Mouse (Mus musculus) forebrain, embryonic 11.5 days (tissue): Measurements from ENCODE around the gene Mgat5. TPM values are rescaled to one million over a fixed set of nuclear protein-coding genes. Genes with fewer than 3 reads are reported as not detected.

Source experiments
- ATAC-seq: fragments of 200-750 bp; cut with Nextera tagmentation; replicated peaks from 2 replicates; pipeline ENCODE4 v1.8.0; 2017; ENCODE audit warnings: moderate TSS enrichment; ENCODE audit not compliant: low FRiP score
- DNase-seq: peaks from one replicate; pipeline ENCODE4 v3.0.0-alpha.2; 2017; ENCODE audit warnings: low spot score
- H3K27ac ChIP-seq: fragments of 300-500 bp; sonication (generic); 2 replicates; pipeline ENCODE4 v1.5.1; 2014; ENCODE audit warnings: low read depth, low read length
- H3K27me3 ChIP-seq: fragments of 300-500 bp; sonication (generic); 2 replicates; pipeline ENCODE4 v1.6.1; 2014; ENCODE audit warnings: mild to moderate bottlenecking, low read length, mixed read lengths; ENCODE audit not compliant: control insufficient read depth, insufficient read depth
- H3K36me3 ChIP-seq: fragments of 300-500 bp; sonication (generic); 2 replicates; pipeline ENCODE4 v1.6.1; 2014; ENCODE audit warnings: mild to moderate bottlenecking, low read length, moderate library complexity, mixed read lengths; ENCODE audit not compliant: control insufficient read depth, insufficient read depth
- H3K4me1 ChIP-seq: fragments of 300-500 bp; sonication (generic); replicated peaks from 2 replicates; pipeline ENCODE4 v1.6.1; 2014; ENCODE audit warnings: low read length, mixed read lengths; ENCODE audit not compliant: control insufficient read depth, insufficient read depth
- H3K4me2 ChIP-seq: fragments of 300-500 bp; sonication (generic); 2 replicates; pipeline ENCODE4 v1.6.1; 2014; ENCODE audit warnings: low read depth, mild to moderate bottlenecking, low read length, moderate library complexity, mixed read lengths; ENCODE audit not compliant: severe bottlenecking
- H3K4me3 ChIP-seq: fragments of 300-500 bp; sonication (generic); 2 replicates; pipeline ENCODE4 v1.5.1; 2014; ENCODE audit warnings: low read depth, low read length
- H3K9ac ChIP-seq: fragments of 300-500 bp; sonication (generic); 2 replicates; pipeline ENCODE4 v1.6.1; 2014; ENCODE audit warnings: low read length
- H3K9me3 ChIP-seq: fragments of 300-500 bp; sonication (generic); 2 replicates; pipeline ENCODE4 v1.6.1; 2016; ENCODE audit warnings: low read length, mixed read lengths; ENCODE audit not compliant: control insufficient read depth
- WGBS: fragments of 180-500 bp; shearing (Covaris S2); extraction: QIAGEN DNeasy Blood & Tissue Kit; methylation state at CpG from one replicate; pipeline ENCODE4 v1.1.7; 2014; 5-methylcytosine and 5-hydroxymethylcytosine counted together
- polyA plus RNA-seq: library from polyadenylated mRNA; unstranded; fragments of >200 nt; fragmentation: Nextera tagmentation; extraction: Ambion mirVana; gene quantifications from 2 replicates; pipeline ENCODE4 v1.2.1, GENCODE M21; 2014

The Mgat5 gene
- polyA plus RNA-seq, 1 experiment from 2014 or later, result 6.6 TPM

- no peak overlapping the region for H3K9ac ChIP-seq
- 97% methylated on average over 7 of the region's 7 CpGs for WGBS
- no peaks in the 10 kb centered on the region for H3K9me3 ChIP-seq
- DNase-seq (no peak), ATAC-seq (no peak)
- no peak overlapping the region for H3K4me2 ChIP-seq
- no peaks in the 10 kb centered on the region for H3K27me3 ChIP-seq
- H3K4me3 ChIP-seq, result no peak overlapping the region
- H3K36me3 ChIP-seq, result 0 out of 2 replicates have a peak, but pooled peaks cover 2% of the 10 kb centered on the region
- no peaks in the 10 kb centered on the region for H3K4me1 ChIP-seq
- H3K27ac ChIP-seq, result no peak overlapping the region
Observed at GRCm38 (mm10) chr1:127308207-127308725, 103.5 kb downstream of the Mgat5 start.

- Histone ChIP-seq H3K4me1 (0 out of 2 replicates have a peak, but pooled peaks cover 2% of the 10 kb centered on the region), H3K36me3 (0 out of 2 replicates have a peak, but pooled peaks cover 2% of the 10 kb centered on the region), H3K4me2 (no peak overlapping the region), H3K27me3 (no peaks in the 10 kb centered on the region), H3K4me3 (no peak overlapping the region), H3K9me3 (no peaks in the 10 kb centered on the region), H3K27ac (no peak overlapping the region), H3K9ac (no peak overlapping the region)
- WGBS, result 92% methylated on average over 13 of the region's 13 CpGs
- no peak for ATAC-seq
- no peak for DNase-seq
Observed at GRCm38 (mm10) chr1:127308989-127309701, 104.3 kb downstream of the Mgat5 start.

DNA sequence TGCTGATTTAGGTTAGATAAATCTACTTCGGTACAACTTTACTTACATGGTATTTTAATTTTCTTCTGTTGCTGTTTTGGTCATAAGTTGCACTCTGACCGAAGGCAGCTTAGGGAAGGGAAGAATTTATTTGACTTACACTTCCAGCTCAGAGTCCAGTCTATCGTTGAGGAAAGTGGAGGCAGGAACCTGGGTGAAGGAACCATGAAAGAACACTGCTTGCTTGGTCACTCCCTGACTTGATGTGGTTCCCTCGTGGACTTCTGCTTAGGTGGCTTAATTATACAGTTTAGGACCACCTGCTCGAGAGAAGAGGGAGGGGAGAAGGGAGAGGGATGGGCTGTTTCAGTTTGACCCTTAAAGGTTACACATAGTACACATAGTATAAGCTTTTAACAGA, 105.2 kb downstream of the Mgat5 start:
- ATAC-seq (no peak), DNase-seq (no peak)
- H3K9ac ChIP-seq, result no peak overlapping the region
- H3K27ac ChIP-seq, result no peak overlapping the region
- H3K27me3 ChIP-seq, result no peaks in the 10 kb centered on the region
- 85% methylated on average over 5 of the region's 5 CpGs for WGBS
- H3K4me1 ChIP-seq, result 0 out of 2 replicates have a peak, but pooled peaks cover 2% of the 10 kb centered on the region
- H3K4me2 ChIP-seq, result no peak overlapping the region
- no peaks in the 10 kb centered on the region for H3K9me3 ChIP-seq
- H3K4me3 ChIP-seq, result no peak overlapping the region
- H3K36me3 ChIP-seq, result 0 out of 2 replicates have a peak, but pooled peaks cover 2% of the 10 kb centered on the region

- Histone ChIP-seq H3K36me3 (0 out of 2 replicates have a peak, but pooled peaks cover 2% of the 10 kb centered on the region), H3K27ac (no peak overlapping the region), H3K27me3 (no peaks in the 10 kb centered on the region), H3K4me2 (no peak overlapping the region), H3K9me3 (no peaks in the 10 kb centered on the region), H3K4me3 (no peak overlapping the region), H3K4me1 (0 out of 2 replicates have a peak, but pooled peaks cover 2% of the 10 kb centered on the region), H3K9ac (no peak overlapping the region)
- DNase-seq (no peak), ATAC-seq (no peak)
- WGBS, result 94% methylated on average over 3 of the region's 3 CpGs
Observed at GRCm38 (mm10) chr1:127310703-127311102, 105.9 kb downstream of the Mgat5 start.

- 55% methylated on average over 8 of the region's 8 CpGs for WGBS
- no peaks in the 10 kb centered on the region for H3K9me3 ChIP-seq
- 0 out of 2 replicates have a peak, but pooled peaks cover 2% of the 10 kb centered on the region for H3K4me1 ChIP-seq
- ATAC-seq, result no peak
- H3K9ac ChIP-seq, result no peak overlapping the region
- H3K27me3 ChIP-seq, result no peaks in the 10 kb centered on the region
- H3K27ac ChIP-seq, result no peak overlapping the region
- no peaks in the 10 kb centered on the region for H3K36me3 ChIP-seq
- H3K4me2 ChIP-seq, result no peak overlapping the region
- H3K4me3 ChIP-seq, result no peak overlapping the region
- no peak for DNase-seq
Observed at GRCm38 (mm10) chr1:127313652-127314350, 109.0 kb downstream of the Mgat5 start.

DNA sequence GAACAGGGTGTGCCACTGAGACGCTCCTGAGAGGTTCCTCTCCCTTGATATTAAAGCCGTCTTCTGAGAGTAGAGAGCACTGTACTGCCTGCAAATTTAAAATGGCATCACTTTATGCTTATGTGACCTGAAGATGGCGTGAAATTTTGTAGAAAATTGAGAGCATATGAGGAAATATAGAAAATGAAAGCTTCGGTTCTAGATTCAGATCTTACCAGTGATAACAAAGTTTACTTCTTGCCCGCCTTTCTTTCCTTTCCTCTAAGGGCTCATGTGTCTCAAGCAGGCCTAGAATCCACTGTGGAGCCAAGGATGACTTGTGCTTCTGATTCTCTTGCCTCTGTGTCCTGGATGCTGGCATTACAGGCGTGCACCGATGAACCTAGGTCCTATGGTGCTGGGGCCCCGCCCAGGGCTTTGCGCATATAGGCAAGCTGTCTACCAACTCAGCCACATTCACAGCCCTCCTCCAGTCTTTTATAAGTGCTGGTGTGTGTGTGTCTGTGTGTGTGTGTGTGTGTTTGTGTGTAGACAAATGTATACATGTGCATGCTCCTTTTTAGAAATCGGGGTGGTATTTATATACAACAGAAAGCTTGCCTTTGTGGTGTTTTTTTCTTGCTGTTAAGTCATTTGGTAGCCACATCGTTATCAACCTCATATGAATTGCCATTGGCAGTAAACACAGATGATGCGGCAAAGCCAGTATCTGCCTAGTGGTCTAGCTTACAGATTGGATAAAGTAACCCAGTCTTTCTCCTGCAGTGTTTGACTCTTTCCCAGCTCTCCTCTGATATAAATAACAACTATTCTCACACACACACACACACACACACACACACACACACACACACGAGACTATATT, 111.2 kb downstream of the Mgat5 start:
- Histone ChIP-seq H3K4me1 (0 out of 2 replicates have a peak, but pooled peaks cover 2% of the 10 kb centered on the region), H3K27ac (no peak overlapping the region), H3K4me3 (no peak overlapping the region), H3K27me3 (no peaks in the 10 kb centered on the region), H3K4me2 (no peak overlapping the region), H3K36me3 (no peaks in the 10 kb centered on the region), H3K9me3 (no peaks in the 10 kb centered on the region), H3K9ac (no peak overlapping the region)
- ATAC-seq (no peak), DNase-seq (no peak)
- WGBS, result 90% methylated on average over 13 of the region's 13 CpGs

DNA sequence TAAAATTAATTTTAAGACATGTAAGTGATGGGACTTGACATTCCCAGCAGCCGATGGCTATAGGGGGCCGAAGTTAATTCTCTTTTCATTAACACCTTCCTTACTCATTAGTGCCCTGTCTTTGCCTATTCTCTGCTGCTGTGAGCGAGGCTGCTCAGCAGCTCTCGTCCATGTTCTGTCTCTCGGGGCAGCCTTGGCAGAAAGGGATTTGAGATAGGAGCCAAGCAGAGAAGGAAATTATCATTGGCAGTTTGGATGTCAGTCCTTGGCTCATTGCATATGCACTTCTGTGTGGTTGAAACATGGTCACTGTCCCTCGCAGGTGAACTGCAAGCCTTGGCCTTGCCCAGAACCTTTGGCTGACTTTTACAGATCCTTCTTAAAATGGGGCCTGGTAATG, 111.8 kb downstream of the Mgat5 start:
- ATAC-seq, result no peak
- no peaks in the 10 kb centered on the region for H3K9me3 ChIP-seq
- no peak overlapping the region for H3K9ac ChIP-seq
- no peaks in the 10 kb centered on the region for H3K36me3 ChIP-seq
- no peak overlapping the region for H3K4me3 ChIP-seq
- 0 out of 2 replicates have a peak, but pooled peaks cover 2% of the 10 kb centered on the region for H3K4me1 ChIP-seq
- H3K4me2 ChIP-seq, result no peak overlapping the region
- WGBS, result 78% methylated on average over 6 of the region's 6 CpGs
- H3K27ac ChIP-seq, result no peak overlapping the region
- H3K27me3 ChIP-seq, result no peaks in the 10 kb centered on the region
- no peak for DNase-seq

DNA sequence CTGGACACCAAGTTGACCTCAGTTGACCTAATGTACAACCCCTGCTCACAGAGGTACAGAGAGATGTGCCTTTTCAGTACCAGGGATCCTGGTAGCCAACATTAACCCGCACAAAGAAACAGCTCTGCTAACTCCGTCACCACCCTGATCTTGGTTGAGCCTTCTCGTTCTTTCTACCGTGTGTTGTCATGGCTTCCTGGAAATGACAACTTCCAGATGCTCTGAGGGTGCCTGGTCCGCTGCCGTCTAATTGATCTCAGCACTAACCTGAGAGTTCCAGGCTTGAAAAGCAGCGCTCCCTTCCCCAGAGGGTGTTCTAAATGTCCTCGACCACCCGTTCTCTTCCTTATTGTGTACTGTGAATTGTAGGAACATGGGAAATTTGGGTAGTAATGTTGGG, 112.7 kb downstream of the Mgat5 start:
- H3K4me2 ChIP-seq, result no peak overlapping the region
- 85% methylated on average over 9 of the region's 9 CpGs for WGBS
- DNase-seq (no peak), ATAC-seq (no peak)
- peaks cover 2% of the 10 kb centered on the region; the same call in 1 of the 2 replicates for H3K4me1 ChIP-seq
- no peak overlapping the region for H3K27ac ChIP-seq
- H3K36me3 ChIP-seq, result no peaks in the 10 kb centered on the region
- no peaks in the 10 kb centered on the region for H3K27me3 ChIP-seq
- H3K9ac ChIP-seq, result no peak overlapping the region
- no peaks in the 10 kb centered on the region for H3K9me3 ChIP-seq
- H3K4me3 ChIP-seq, result no peak overlapping the region
